ENCODE assay signal across 8 mouse cellular contexts in the genomic region with DNA sequence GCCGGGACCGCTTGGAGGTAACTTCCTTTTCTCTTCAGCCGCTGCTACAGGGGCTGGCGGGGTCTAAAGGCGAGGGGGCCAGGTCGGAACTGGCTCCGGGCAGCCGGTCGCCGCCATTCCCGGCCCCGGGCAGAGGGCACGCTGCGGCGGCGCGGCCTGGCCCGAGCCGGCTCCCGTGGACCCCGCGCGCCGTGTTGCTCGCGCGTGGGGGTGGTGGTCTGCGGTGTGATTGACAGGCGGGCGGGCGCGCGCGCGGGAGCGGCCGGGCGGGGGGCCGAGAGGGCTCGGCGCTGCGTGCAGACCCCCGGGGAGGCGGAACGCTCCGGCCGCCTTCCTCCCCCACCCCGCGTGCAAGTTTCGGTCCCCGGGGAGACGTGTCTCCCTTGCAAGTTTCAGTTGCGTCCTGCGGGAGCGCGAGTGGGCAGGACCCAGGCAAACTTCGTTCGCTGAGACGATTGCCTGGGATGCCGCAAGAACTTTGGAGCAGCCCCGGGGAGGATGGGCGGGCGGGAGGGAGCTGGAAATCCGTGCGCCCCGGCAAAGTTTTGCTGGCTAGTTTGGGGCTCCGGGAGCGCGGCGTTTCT. TPM values are rescaled to one million over a fixed set of nuclear protein-coding genes. Genes with fewer than 3 reads are reported as not detected.
DNase-seq lines count a peak whose midpoint lies in the region; ATAC-seq and TF ChIP-seq lines count a peak whose summit lies in the region.

No protein-coding gene starts in this region.

- DNase-seq in Patski (ENCODE audit: low read depth, low spot score): no peak
- peak in 1 of 2 experiments; percentile 53 for DNase-seq in cerebellum, adult 2 months
- peak; percentile 41 for DNase-seq in forelimb bud, embryonic 11.5 days (ENCODE audit: low read depth, low spot score)
- DNase-seq in left cerebral cortex, adult 2 months (ENCODE audit: extremely low spot score in 1 of 2, low spot score in 2 of 2): peak; percentile 27 to 43
- peak; percentile 74 to 82 for DNase-seq in lung, postnatal 4 days
- peak; percentile 34 for DNase-seq in retina, postnatal 7 days (ENCODE audit: low read depth, low spot score)
- DNase-seq in thymus, postnatal 36 days: peak; percentile 53 to 67

- H3K4me1 ChIP-seq in cerebellum, adult 2 months (ENCODE audit: control insufficient read depth, insufficient read depth, low read length): no peaks in the 10 kb centered on the region
- peaks cover 19% of the 10 kb centered on the region for H3K4me1 ChIP-seq in hindbrain, embryonic 12.5 days

- no peaks in the 10 kb centered on the region for H3K9me3 ChIP-seq in hindbrain, embryonic 12.5 days (replicated peaks)

- intact Hi-C loops in left cerebral cortex, adult 2 months (cut with DNase I): loop anchor here (2.0 to 5.0 kb wide), 3 partner anchors 66 to 102 kb away; no protein-coding TSS in a partner anchor

- no peaks in the 10 kb centered on the region for H3K36me3 ChIP-seq in hindbrain, embryonic 12.5 days

- CTCF ChIA-PET in Patski (lab: Charles Lee): interaction anchor here (2.3 kb wide), 1 partner anchor 103 kb away, joined by 8 read pairs; no protein-coding TSS in a partner anchor

- WGBS in cerebellum, adult 2 months: under 1% methylated on average over 55 of the region's 70 CpGs
- under 1% methylated on average over 64 of the region's 70 CpGs for WGBS in hindbrain, embryonic 12.5 days

- H3K27ac ChIP-seq in cerebellum, adult 2 months (ENCODE audit: insufficient read depth, low read length): peak overlapping the region; percentile 73
- peak overlapping the region; percentile 98 for H3K27ac ChIP-seq in hindbrain, embryonic 12.5 days
- H3K27ac ChIP-seq in left cerebral cortex, adult 2 months: peak overlapping the region; percentile 85

- in situ Hi-C loops in Patski (cut with MboI; ENCODE audit: low pct_unique_long_range_greater_than_20kb): loop anchor here (5.0 kb wide), 2 partner anchors 79 to 96 kb away; no protein-coding TSS in a partner anchor

- peak overlapping the region; percentile 71 for H3K4me3 ChIP-seq in cerebellum, adult 2 months (replicated peaks; ENCODE audit: insufficient read depth, low read depth, low read length)
- H3K4me3 ChIP-seq in hindbrain, embryonic 12.5 days: peak overlapping the region; percentile 94
- peak overlapping the region; percentile 88 for H3K4me3 ChIP-seq in left cerebral cortex, adult 2 months

- ATAC-seq in Patski: peak; percentile 48
- ATAC-seq in hindbrain, embryonic 12.5 days (ENCODE audit: low FRiP score): peak; percentile 83

- POLR2A ChIA-PET in Patski (lab: Charles Lee): no interaction called here

- no peak for TF ChIP-seq CTCF in Patski (IDR thresholded peaks at IDR 0.05)
- TF ChIP-seq CTCF in cerebellum, adult 2 months (IDR thresholded peaks at IDR 0.05; ENCODE audit: borderline replicate concordance, insufficient read depth, low read depth, low read length): no peak
- TF ChIP-seq CTCF in left cerebral cortex, adult 2 months (IDR thresholded peaks at IDR 0.05): no peak

- peak overlapping the region; percentile 63 for H3K4me2 ChIP-seq in hindbrain, embryonic 12.5 days (replicated peaks)

- peak overlapping the region; percentile 97 for H3K9ac ChIP-seq in hindbrain, embryonic 12.5 days

- H3K27me3 ChIP-seq in Patski: no peaks in the 10 kb centered on the region
- no peaks in the 10 kb centered on the region for H3K27me3 ChIP-seq in cerebellum, adult 2 months (ENCODE audit: control insufficient read depth, insufficient read depth, low read length)
- H3K27me3 ChIP-seq in hindbrain, embryonic 12.5 days: no peaks in the 10 kb centered on the region

- no peak for TF ChIP-seq POLR2A in cerebellum, adult 2 months (IDR thresholded peaks at IDR 0.05; ENCODE audit: borderline replicate concordance, insufficient read depth, low read length)

RNA-seq across cellular contexts. Expression of a gene that starts 0.6 kb away (rescaled TPM):
- 25.3 TPM for polyA plus RNA-seq in Patski (2021)
- polyA plus RNA-seq in cerebellum, adult 2 months (2012; rRNA removed): 15.5 and 16.5 TPM in 2 replicates
- 15.6 and 16.3 TPM in 2 replicates for polyA plus RNA-seq in hindbrain, embryonic 12.5 days (2016; fragmentation: Nextera tagmentation; extraction: Ambion mirVana)
- total RNA-seq in left cerebral cortex, adult 2 months (2021): 10 to 100 TPM; 18.4 to 20.0 TPM
